Mouse (Mus musculus): Measurements from ENCODE around the gene Syde1. TPM values are rescaled to one million over a fixed set of nuclear protein-coding genes. Genes with fewer than 3 reads are reported as not detected.

Syde1 gene
- polyA plus RNA-seq (2014; fragmentation: Illumina TruSeq; extraction: RNeasy Lipid Tissue Mini Kit (QIAGEN cat#74804); ENCODE audit: low read depth, low replicate concordance): 18.3 TPM

GRCm38 (mm10) chr10:78591406-78592328 is at the start of gene Syde1:
Gene Syde1, minus strand, starts transcription at chr10:78591964.

GRCm38 (mm10) chr10:78617974-78618373 is 26.2 kb upstream of the Syde1 start, which contains the start of gene Olfr1357:
Gene Olfr1357, minus strand, starts transcription at chr10:78618074.

GRCm38 (mm10) chr10:78574250-78575104 is 17.3 kb downstream of the Syde1 start, which contains the start of gene Ilvbl:
Gene Ilvbl, plus strand, starts transcription at chr10:78574346.

Other genes with a start within 250 kb of the Syde1 start
- gene Agpat3, start 239.5 kb downstream of the Syde1 start, polyA plus RNA-seq (2014; fragmentation: Illumina TruSeq; extraction: RNeasy Lipid Tissue Mini Kit (QIAGEN cat#74804); ENCODE audit: low read depth, low replicate concordance): 234 TPM
- gene Rrp1, start 178.9 kb downstream of the Syde1 start, polyA plus RNA-seq (2014; fragmentation: Illumina TruSeq; extraction: RNeasy Lipid Tissue Mini Kit (QIAGEN cat#74804); ENCODE audit: low read depth, low replicate concordance): 190 TPM
- 230 TPM for gene Cstb, start 166.3 kb downstream of the Syde1 start, polyA plus RNA-seq (2014; fragmentation: Illumina TruSeq; extraction: RNeasy Lipid Tissue Mini Kit (QIAGEN cat#74804); ENCODE audit: low read depth, low replicate concordance)
- 53.0 TPM for gene Pdxk, start 127.0 kb downstream of the Syde1 start, polyA plus RNA-seq (2014; fragmentation: Illumina TruSeq; extraction: RNeasy Lipid Tissue Mini Kit (QIAGEN cat#74804); ENCODE audit: low read depth, low replicate concordance)
- gene Olfr1358, start 74.5 kb downstream of the Syde1 start, polyA plus RNA-seq (2014; fragmentation: Illumina TruSeq; extraction: RNeasy Lipid Tissue Mini Kit (QIAGEN cat#74804); ENCODE audit: low read depth, low replicate concordance): not detected
- 62.0 TPM for gene Ilvbl, start 17.6 kb downstream of the Syde1 start, polyA plus RNA-seq (2014; fragmentation: Illumina TruSeq; extraction: RNeasy Lipid Tissue Mini Kit (QIAGEN cat#74804); ENCODE audit: low read depth, low replicate concordance)
- not detected for gene Olfr1357, start 26.1 kb upstream of the Syde1 start, polyA plus RNA-seq (2014; fragmentation: Illumina TruSeq; extraction: RNeasy Lipid Tissue Mini Kit (QIAGEN cat#74804); ENCODE audit: low read depth, low replicate concordance)
- gene Casp14, start 126.3 kb upstream of the Syde1 start, polyA plus RNA-seq (2014; fragmentation: Illumina TruSeq; extraction: RNeasy Lipid Tissue Mini Kit (QIAGEN cat#74804); ENCODE audit: low read depth, low replicate concordance): 0.17 TPM
- 1.6 TPM for gene Ccdc105, start 161.1 kb upstream of the Syde1 start, polyA plus RNA-seq (2014; fragmentation: Illumina TruSeq; extraction: RNeasy Lipid Tissue Mini Kit (QIAGEN cat#74804); ENCODE audit: low read depth, low replicate concordance)
- gene Slc1a6, start 188.5 kb upstream of the Syde1 start, polyA plus RNA-seq (2014; fragmentation: Illumina TruSeq; extraction: RNeasy Lipid Tissue Mini Kit (QIAGEN cat#74804); ENCODE audit: low read depth, low replicate concordance): 0.15 TPM

Measured in adipose tissue, adult 10 weeks (tissue).